Comparison of ENCODE assay signal across 17 mouse cellular contexts in genomic region chr15:102149561-102149960, GRCm38 (mm10). TPM values are rescaled to one million over a fixed set of nuclear protein-coding genes. Genes with fewer than 3 reads are reported as not detected.
DNase-seq lines count a peak whose midpoint lies in the region; ATAC-seq and TF ChIP-seq lines count a peak whose summit lies in the region.
"Had no signal": no experiment of that assay in that cellular context is flagged by ENCODE, and none has a peak within 500 bp of the region (broad histone marks: within the 10 kb centered on the region; RNA-seq: fewer than 3 reads in every experiment).

No protein-coding gene starts in this region.

- H3K4me1 ChIP-seq in intestine, embryonic 15.5 days (replicated peaks): peaks cover 26% of the 10 kb centered on the region
- H3K4me1 ChIP-seq in liver, embryonic 11.5 days (replicated peaks; ENCODE audit: control insufficient read depth, insufficient read depth, low read length): peaks cover 29% of the 10 kb centered on the region
- H3K4me1 ChIP-seq in small intestine, adult 2 months (ENCODE audit: control insufficient read depth, insufficient read depth, insufficient read length, low read length): peaks cover 14% of the 10 kb centered on the region
- peaks cover 7% of the 10 kb centered on the region for H3K4me1 ChIP-seq in hindbrain, embryonic 12.5 days
- peaks cover 21% of the 10 kb centered on the region for H3K4me1 ChIP-seq in heart, embryonic 11.5 days (ENCODE audit: control insufficient read depth, insufficient read depth, low read length)

- peaks cover 13% of the 10 kb centered on the region for H3K27me3 ChIP-seq in intestine, embryonic 15.5 days (replicated peaks)
- peaks cover 14% of the 10 kb centered on the region for H3K27me3 ChIP-seq in liver, embryonic 11.5 days (replicated peaks; ENCODE audit: control insufficient read depth, insufficient read depth, low read length)
- peaks cover 3% of the 10 kb centered on the region; the same call in 1 of the 2 replicates for H3K27me3 ChIP-seq in small intestine, adult 2 months (ENCODE audit: control insufficient read depth, insufficient read depth, low read length)
- peaks cover 17% of the 10 kb centered on the region for H3K27me3 ChIP-seq in hindbrain, embryonic 12.5 days
- peaks cover 10% of the 10 kb centered on the region for H3K27me3 ChIP-seq in heart, embryonic 11.5 days (ENCODE audit: control insufficient read depth, insufficient read depth, low read length)

- TF ChIP-seq CTCF in small intestine, adult 2 months (IDR thresholded peaks at IDR 0.05; ENCODE audit: extremely low read depth, insufficient read length, insufficient replicate concordance, low read depth, low read length): no peak

- H3K9me3 ChIP-seq in intestine, embryonic 15.5 days: no peaks in the 10 kb centered on the region
- no peaks in the 10 kb centered on the region for H3K9me3 ChIP-seq in liver, embryonic 11.5 days (ENCODE audit: control insufficient read depth, low read length)
- H3K9me3 ChIP-seq in hindbrain, embryonic 12.5 days (replicated peaks): no peaks in the 10 kb centered on the region
- no peaks in the 10 kb centered on the region for H3K9me3 ChIP-seq in heart, embryonic 11.5 days (replicated peaks; ENCODE audit: control insufficient read depth, low read length)
- H3K9me3 ChIP-seq: midbrain, embryonic 12.5 days had no signal

- H3K36me3 ChIP-seq in intestine, embryonic 15.5 days: no peaks in the 10 kb centered on the region
- H3K36me3 ChIP-seq in liver, embryonic 11.5 days (ENCODE audit: control insufficient read depth, insufficient read depth, low read length): no peaks in the 10 kb centered on the region
- peaks cover 8% of the 10 kb centered on the region; the same call in 1 of the 2 replicates for H3K36me3 ChIP-seq in small intestine, adult 2 months (ENCODE audit: control insufficient read depth, insufficient read depth, low read length)
- H3K36me3 ChIP-seq in hindbrain, embryonic 12.5 days: no peaks in the 10 kb centered on the region
- no peaks in the 10 kb centered on the region for H3K36me3 ChIP-seq in heart, embryonic 11.5 days (ENCODE audit: control insufficient read depth, insufficient read depth, low read length)
- H3K36me3 ChIP-seq: midbrain, embryonic 12.5 days had no signal

- DNase-seq in kidney, adult 8-10 months: peak; percentile 33 to 67
- DNase-seq in liver, embryonic 11.5 days (ENCODE audit: low spot score): no peak
- DNase-seq: cerebellum, postnatal 25 days; gastrocnemius, postnatal 36 days; heart, postnatal 10 days; left cerebral cortex, postnatal 4 days; lung, embryonic 14.5 days; lung, postnatal 4 days had no signal

- 50% methylated on average over 4 of the region's 4 CpGs for WGBS in intestine, embryonic 15.5 days
- WGBS in liver, embryonic 11.5 days: 65% methylated on average over 4 of the region's 4 CpGs
- 26% methylated on average over 4 of the region's 4 CpGs for WGBS in small intestine, adult 2 months
- 81% methylated on average over 4 of the region's 4 CpGs for WGBS in hindbrain, embryonic 12.5 days
- 65% methylated on average over 4 of the region's 4 CpGs for WGBS in heart, embryonic 11.5 days (ENCODE audit: insufficient replicate concordance)

- peak; percentile 26; the same call in 1 of the 2 replicates for ATAC-seq in intestine, embryonic 15.5 days
- ATAC-seq in liver, embryonic 11.5 days (replicated peaks; ENCODE audit: low FRiP score): no peak
- ATAC-seq in hindbrain, embryonic 12.5 days (ENCODE audit: low FRiP score): no peak
- no peak for ATAC-seq in heart, embryonic 11.5 days (replicated peaks; ENCODE audit: insufficient number of reproducible peaks, low FRiP score, low TSS enrichment)
- ATAC-seq in CD4-positive, CD25-positive, alpha-beta regulatory T cell, adult 4 months: no peak
- ATAC-seq: hindbrain, postnatal 0 days had no signal

- no peak overlapping the region for H3K4me3 ChIP-seq in intestine, embryonic 15.5 days (replicated peaks)
- no peak overlapping the region for H3K4me3 ChIP-seq in liver, embryonic 11.5 days (ENCODE audit: low read depth, low read length)
- no peak overlapping the region for H3K4me3 ChIP-seq in small intestine, adult 2 months (ENCODE audit: low read depth, low read length)
- H3K4me3 ChIP-seq in hindbrain, embryonic 12.5 days: no peak overlapping the region
- H3K4me3 ChIP-seq in heart, embryonic 11.5 days (ENCODE audit: low read depth, low read length): no peak overlapping the region
- H3K4me3 ChIP-seq: midbrain, embryonic 12.5 days had no signal

- TF ChIP-seq POLR2A in small intestine, adult 2 months (IDR thresholded peaks at IDR 0.05; ENCODE audit: low read depth, low read length): no peak

- H3K4me2 ChIP-seq in intestine, embryonic 15.5 days (replicated peaks): peak overlapping the region; percentile 53; the same call in 1 of the 2 replicates
- peak overlapping the region; percentile 81 for H3K4me2 ChIP-seq in liver, embryonic 11.5 days
- H3K4me2 ChIP-seq in hindbrain, embryonic 12.5 days (replicated peaks): no peak overlapping the region
- no peak overlapping the region for H3K4me2 ChIP-seq in heart, embryonic 11.5 days
- H3K4me2 ChIP-seq: midbrain, embryonic 12.5 days had no signal

- no peak overlapping the region for H3K9ac ChIP-seq in intestine, embryonic 15.5 days
- H3K9ac ChIP-seq in liver, embryonic 11.5 days (ENCODE audit: low read depth, low read length): no peak overlapping the region
- H3K9ac ChIP-seq in hindbrain, embryonic 12.5 days: no peak overlapping the region
- H3K9ac ChIP-seq in heart, embryonic 11.5 days (ENCODE audit: low read depth, low read length): no peak overlapping the region
- H3K9ac ChIP-seq: lung, embryonic 14.5 days; midbrain, embryonic 12.5 days had no signal

- peak overlapping the region; percentile 81; the same call in 1 of the 2 replicates for H3K27ac ChIP-seq in intestine, embryonic 15.5 days
- peak overlapping the region; percentile 87 for H3K27ac ChIP-seq in liver, embryonic 11.5 days (ENCODE audit: low read depth, low read length)
- H3K27ac ChIP-seq in small intestine, adult 2 months (ENCODE audit: insufficient read depth, low read depth, low read length): peak overlapping the region; percentile 98
- H3K27ac ChIP-seq in hindbrain, embryonic 12.5 days: no peak overlapping the region
- no peak overlapping the region for H3K27ac ChIP-seq in heart, embryonic 11.5 days (ENCODE audit: low read depth, low read length)
- H3K27ac ChIP-seq: hindbrain, postnatal 0 days; midbrain, embryonic 12.5 days had no signal

RNA-seq across cellular contexts. Expression of gene Soat2, which starts 0.8 kb away (rescaled TPM):
- polyA plus RNA-seq in intestine, embryonic 15.5 days (2015; fragmentation: Nextera tagmentation; extraction: Ambion mirVana): 12.0 and 14.3 TPM in 2 replicates
- polyA plus RNA-seq in liver, embryonic 11.5 days (2014; fragmentation: Nextera tagmentation; extraction: Ambion mirVana): 31.4 and 36.2 TPM in 2 replicates
- polyA plus RNA-seq in small intestine, adult 2 months (2012; rRNA removed): 94.1 and 454 TPM in 2 replicates
- 0.09 TPM in 1 of 2 replicates, not detected in the other for polyA plus RNA-seq in hindbrain, embryonic 12.5 days (2016; fragmentation: Nextera tagmentation; extraction: Ambion mirVana)
- 0.76 and 2.3 TPM in 2 replicates for polyA plus RNA-seq in heart, embryonic 11.5 days (2014; fragmentation: Nextera tagmentation; extraction: Ambion mirVana)
- 1 to 10 TPM in 1 of 2 experiments, under 1 TPM in 1; 0.69 to 1.0 TPM for polyA plus RNA-seq in CD4-positive, CD25-positive, alpha-beta regulatory T cell, adult 4 months (2017; shearing (Covaris generic))
- polyA plus RNA-seq: forebrain, embryonic 11.5 days; neural tube, embryonic 14.5 days had no signal

RNA-seq across cellular contexts. Expression of gene Igfbp6, which starts 5.4 kb away (rescaled TPM):
- 10.9 and 12.7 TPM in 2 replicates for polyA plus RNA-seq in intestine, embryonic 15.5 days (2015; fragmentation: Nextera tagmentation; extraction: Ambion mirVana)
- polyA plus RNA-seq in liver, embryonic 11.5 days (2014; fragmentation: Nextera tagmentation; extraction: Ambion mirVana): 0.77 and 1.1 TPM in 2 replicates
- polyA plus RNA-seq in small intestine, adult 2 months (2012; rRNA removed): 5.4 and 22.3 TPM in 2 replicates
- 0.42 TPM in 1 of 2 replicates, not detected in the other for polyA plus RNA-seq in hindbrain, embryonic 12.5 days (2016; fragmentation: Nextera tagmentation; extraction: Ambion mirVana)
- 0.70 and 1.1 TPM in 2 replicates for polyA plus RNA-seq in heart, embryonic 11.5 days (2014; fragmentation: Nextera tagmentation; extraction: Ambion mirVana)
- under 1 TPM in 1 of 2 experiments, not detected in 1; 0.60 TPM for polyA plus RNA-seq in CD4-positive, CD25-positive, alpha-beta regulatory T cell, adult 4 months (2017; shearing (Covaris generic))
- polyA plus RNA-seq: forebrain, embryonic 11.5 days had no signal

RNA-seq across cellular contexts. Expression of gene Spryd3, which starts 13.5 kb away (rescaled TPM):
- polyA plus RNA-seq in intestine, embryonic 15.5 days (2015; fragmentation: Nextera tagmentation; extraction: Ambion mirVana): 20.7 and 24.3 TPM in 2 replicates
- polyA plus RNA-seq in liver, embryonic 11.5 days (2014; fragmentation: Nextera tagmentation; extraction: Ambion mirVana): 15.1 and 18.7 TPM in 2 replicates
- polyA plus RNA-seq in small intestine, adult 2 months (2012; rRNA removed): 22.7 and 48.8 TPM in 2 replicates
- polyA plus RNA-seq in hindbrain, embryonic 12.5 days (2016; fragmentation: Nextera tagmentation; extraction: Ambion mirVana): 28.1 and 29.2 TPM in 2 replicates
- polyA plus RNA-seq in heart, embryonic 11.5 days (2014; fragmentation: Nextera tagmentation; extraction: Ambion mirVana): 11.1 and 14.6 TPM in 2 replicates
- polyA plus RNA-seq in CD4-positive, CD25-positive, alpha-beta regulatory T cell, adult 4 months (2017; shearing (Covaris generic)): 10 to 100 TPM; 28.8 to 65.3 TPM

RNA-seq across cellular contexts. Expression of gene Tns2, which starts 49.3 kb away (rescaled TPM):
- polyA plus RNA-seq in intestine, embryonic 15.5 days (2015; fragmentation: Nextera tagmentation; extraction: Ambion mirVana): 28.2 and 31.8 TPM in 2 replicates
- 13.2 and 17.8 TPM in 2 replicates for polyA plus RNA-seq in liver, embryonic 11.5 days (2014; fragmentation: Nextera tagmentation; extraction: Ambion mirVana)
- 26.4 and 42.5 TPM in 2 replicates for polyA plus RNA-seq in small intestine, adult 2 months (2012; rRNA removed)
- 21.8 and 22.7 TPM in 2 replicates for polyA plus RNA-seq in hindbrain, embryonic 12.5 days (2016; fragmentation: Nextera tagmentation; extraction: Ambion mirVana)
- polyA plus RNA-seq in heart, embryonic 11.5 days (2014; fragmentation: Nextera tagmentation; extraction: Ambion mirVana): 25.0 and 25.4 TPM in 2 replicates
- polyA plus RNA-seq in CD4-positive, CD25-positive, alpha-beta regulatory T cell, adult 4 months (2017; shearing (Covaris generic)): 1 to 10 TPM; 1.1 to 2.3 TPM

RNA-seq across cellular contexts. Expression of gene Zfp740, which starts 53.5 kb away (rescaled TPM):
- 41.3 and 44.1 TPM in 2 replicates for polyA plus RNA-seq in intestine, embryonic 15.5 days (2015; fragmentation: Nextera tagmentation; extraction: Ambion mirVana)
- 38.1 and 38.3 TPM in 2 replicates for polyA plus RNA-seq in liver, embryonic 11.5 days (2014; fragmentation: Nextera tagmentation; extraction: Ambion mirVana)
- polyA plus RNA-seq in small intestine, adult 2 months (2012; rRNA removed): 5.7 and 13.4 TPM in 2 replicates
- 111 and 113 TPM in 2 replicates for polyA plus RNA-seq in hindbrain, embryonic 12.5 days (2016; fragmentation: Nextera tagmentation; extraction: Ambion mirVana)
- polyA plus RNA-seq in heart, embryonic 11.5 days (2014; fragmentation: Nextera tagmentation; extraction: Ambion mirVana): 25.8 and 31.2 TPM in 2 replicates
- polyA plus RNA-seq in CD4-positive, CD25-positive, alpha-beta regulatory T cell, adult 4 months (2017; shearing (Covaris generic)): 10 to 100 TPM; 27.6 to 28.2 TPM

Comparison
In these comparisons a context has a peak if more than half of its experiments do, and no peak if none do; other contexts are left out.
1. H3K27ac ChIP-seq: peak in intestine, embryonic 15.5 days (single experiment), liver, embryonic 11.5 days (single experiment) and small intestine, adult 2 months (single experiment); none in hindbrain, embryonic 12.5 days (single experiment) and heart, embryonic 11.5 days (single experiment).
2. H3K4me2 ChIP-seq: peak in intestine, embryonic 15.5 days (single experiment) and liver, embryonic 11.5 days (single experiment); none in hindbrain, embryonic 12.5 days (single experiment) and heart, embryonic 11.5 days (single experiment).